Mouse (Mus musculus): ENCODE data around the gene Hdac5. TPM values are rescaled to one million over a fixed set of nuclear protein-coding genes. Genes with fewer than 3 reads are reported as not detected.
A peak's percentile ranks its signal among the peaks of the same experiment; 100 is the strongest.

Hdac5 gene
- polyA plus RNA-seq, 1 experiment from 2014 or later: 90.3 TPM

DNA sequence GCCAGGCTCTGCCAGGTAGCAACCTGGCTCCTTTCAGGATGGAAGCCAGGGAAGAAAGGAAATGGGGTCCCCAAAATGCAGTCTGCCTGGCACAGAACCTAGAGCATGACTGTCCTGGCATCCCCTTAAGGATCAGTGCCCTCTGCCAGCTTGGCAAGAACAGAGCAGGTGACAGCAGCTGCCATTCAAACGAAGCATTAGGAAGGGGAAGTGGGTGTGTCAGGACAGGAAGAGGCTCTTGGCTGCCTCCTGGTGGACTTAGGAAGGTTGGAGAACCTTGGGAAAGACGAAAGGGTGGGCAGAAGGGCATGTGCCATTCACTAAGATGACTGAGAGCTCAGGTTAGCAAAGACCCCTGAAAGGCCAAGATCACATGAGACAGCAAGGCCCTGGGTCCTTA, 20.2 kb downstream of the Hdac5 start:
- Histone ChIP-seq H3K4me3 (no peak overlapping the region), H3K36me3 (replicated peaks) (peaks cover 6% of the 10 kb centered on the region; the same call in 1 of the 2 replicates), H3K9ac (no peak overlapping the region), H3K9me3 (no peaks in the 10 kb centered on the region), H3K27me3 (replicated peaks) (no peaks in the 10 kb centered on the region), H3K4me1 (peaks cover 52% of the 10 kb centered on the region), H3K27ac (0 out of 2 replicates have a peak overlapping the region, but pooled peaks have one; percentile 4), H3K4me2 (no peak overlapping the region)
- WGBS: 38% methylated on average over 2 of the region's 2 CpGs
- no peak for ATAC-seq (replicated peaks)

- 27% methylated on average over 3 of the region's 4 CpGs for WGBS
- Histone ChIP-seq H3K9ac (no peak overlapping the region), H3K36me3 (replicated peaks) (peaks cover 12% of the 10 kb centered on the region; the same call in 1 of the 2 replicates), H3K9me3 (no peaks in the 10 kb centered on the region), H3K27me3 (replicated peaks) (no peaks in the 10 kb centered on the region), H3K4me3 (no peak overlapping the region), H3K4me1 (peaks cover 44% of the 10 kb centered on the region), H3K4me2 (no peak overlapping the region), H3K27ac (0 out of 2 replicates have a peak overlapping the region, but pooled peaks have one; percentile 56)
- ATAC-seq (replicated peaks): no peak
Observed at GRCm38 (mm10) chr11:102208846-102209245, 21.1 kb downstream of the Hdac5 start.

- H3K9me3 ChIP-seq: no peaks in the 10 kb centered on the region
- no peak overlapping the region for H3K9ac ChIP-seq
- peaks cover 40% of the 10 kb centered on the region for H3K4me1 ChIP-seq
- H3K4me3 ChIP-seq: no peak overlapping the region
- H3K4me2 ChIP-seq: no peak overlapping the region
- 23% methylated on average over 11 of the region's 11 CpGs for WGBS
- ATAC-seq (replicated peaks): no peak
- H3K36me3 ChIP-seq (replicated peaks): peaks cover 16% of the 10 kb centered on the region; the same call in 1 of the 2 replicates
- no peaks in the 10 kb centered on the region for H3K27me3 ChIP-seq (replicated peaks)
- H3K27ac ChIP-seq: peak overlapping the region; percentile 56
Observed at GRCm38 (mm10) chr11:102207825-102208777, 21.9 kb downstream of the Hdac5 start.

DNA sequence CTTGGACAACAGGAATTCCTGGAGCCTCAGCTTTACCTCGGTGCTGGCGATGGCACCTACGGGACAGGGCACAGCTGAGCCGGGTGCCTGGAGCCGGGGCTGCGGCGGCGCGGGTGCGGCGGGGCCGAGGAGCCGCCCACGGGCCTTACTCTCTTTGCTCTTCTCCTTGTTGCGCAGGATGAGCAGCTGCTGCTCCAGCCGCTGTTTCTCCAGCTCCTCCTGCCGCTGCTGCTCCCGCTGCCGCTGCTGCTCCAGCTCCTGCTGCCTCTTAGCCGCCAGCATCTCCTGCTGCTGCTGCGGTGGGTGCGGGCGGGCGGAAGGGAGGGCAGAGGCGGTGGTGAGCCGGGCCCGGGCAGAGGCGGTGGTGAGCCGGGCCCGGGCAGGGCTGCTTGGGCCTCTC, 23.5 kb downstream of the Hdac5 start:
- Histone ChIP-seq H3K4me2 (no peak overlapping the region), H3K9me3 (no peaks in the 10 kb centered on the region), H3K27me3 (replicated peaks) (no peaks in the 10 kb centered on the region), H3K4me1 (peaks cover 32% of the 10 kb centered on the region), H3K4me3 (no peak overlapping the region), H3K36me3 (replicated peaks) (peaks cover 16% of the 10 kb centered on the region; the same call in 1 of the 2 replicates), H3K27ac (no peak overlapping the region), H3K9ac (no peak overlapping the region)
- WGBS: 65% methylated on average over 30 of the region's 30 CpGs
- ATAC-seq (replicated peaks): no peak

DNA sequence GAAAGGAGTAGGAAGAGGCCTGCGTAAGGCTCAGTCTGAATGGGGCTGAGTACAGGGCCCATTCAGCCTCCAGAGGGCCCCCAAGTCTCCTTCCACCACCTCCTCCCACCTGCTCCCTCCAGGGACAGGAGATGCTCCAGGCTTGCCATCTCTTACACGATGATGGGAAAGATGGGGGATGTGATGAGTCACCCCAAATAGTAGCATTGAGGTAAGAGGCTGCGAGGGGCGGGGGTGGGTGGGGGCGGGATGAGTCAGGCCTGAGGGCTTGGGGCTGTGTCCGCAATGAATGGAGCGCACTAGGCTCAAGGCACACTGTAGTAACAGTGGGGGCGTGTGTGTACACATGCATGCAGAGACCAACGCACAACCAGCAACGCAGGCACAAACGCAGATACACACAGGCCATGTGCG, 28.6 kb downstream of the Hdac5 start:
- H3K9ac ChIP-seq: no peak overlapping the region
- H3K9me3 ChIP-seq: no peaks in the 10 kb centered on the region
- H3K4me2 ChIP-seq: no peak overlapping the region
- no peaks in the 10 kb centered on the region for H3K4me1 ChIP-seq
- H3K27ac ChIP-seq: no peak overlapping the region
- peaks cover 41% of the 10 kb centered on the region for H3K36me3 ChIP-seq (replicated peaks)
- no peak overlapping the region for H3K4me3 ChIP-seq
- no peaks in the 10 kb centered on the region for H3K27me3 ChIP-seq (replicated peaks)
- WGBS: 82% methylated on average over 12 of the region's 12 CpGs
- ATAC-seq (replicated peaks): no peak

- H3K4me3 ChIP-seq: no peak overlapping the region
- ATAC-seq (replicated peaks): no peak
- peaks cover 51% of the 10 kb centered on the region for H3K36me3 ChIP-seq (replicated peaks)
- no peaks in the 10 kb centered on the region for H3K4me1 ChIP-seq
- no peaks in the 10 kb centered on the region for H3K27me3 ChIP-seq (replicated peaks)
- H3K9ac ChIP-seq: no peak overlapping the region
- H3K9me3 ChIP-seq: no peaks in the 10 kb centered on the region
- H3K4me2 ChIP-seq: no peak overlapping the region
- WGBS: 89% methylated on average over 9 of the region's 9 CpGs
- no peak overlapping the region for H3K27ac ChIP-seq
Observed at GRCm38 (mm10) chr11:102199856-102200255, 30.1 kb downstream of the Hdac5 start.

GRCm38 (mm10) chr11:102198245-102198644, 31.7 kb downstream of the Hdac5 start:
- H3K4me3 ChIP-seq: no peak overlapping the region
- no peak overlapping the region for H3K9ac ChIP-seq
- no peak for ATAC-seq (replicated peaks)
- peaks cover 47% of the 10 kb centered on the region for H3K36me3 ChIP-seq (replicated peaks)
- no peaks in the 10 kb centered on the region for H3K4me1 ChIP-seq
- no peaks in the 10 kb centered on the region for H3K27me3 ChIP-seq (replicated peaks)
- no peak overlapping the region for H3K27ac ChIP-seq
- no peaks in the 10 kb centered on the region for H3K9me3 ChIP-seq
- no peak overlapping the region for H3K4me2 ChIP-seq
- 73% methylated on average over 6 of the region's 6 CpGs for WGBS

GRCm38 (mm10) chr11:102196018-102196797, 33.8 kb downstream of the Hdac5 start:
- H3K4me1 ChIP-seq: peaks cover 4% of the 10 kb centered on the region
- no peak overlapping the region for H3K4me3 ChIP-seq
- H3K36me3 ChIP-seq (replicated peaks): peaks cover 48% of the 10 kb centered on the region
- H3K9ac ChIP-seq: no peak overlapping the region
- no peaks in the 10 kb centered on the region for H3K27me3 ChIP-seq (replicated peaks)
- no peak overlapping the region for H3K27ac ChIP-seq
- no peaks in the 10 kb centered on the region for H3K9me3 ChIP-seq
- ATAC-seq (replicated peaks): no peak
- 88% methylated on average over 21 of the region's 21 CpGs for WGBS
- H3K4me2 ChIP-seq: no peak overlapping the region

GRCm38 (mm10) chr11:102193657-102194440, 36.1 kb downstream of the Hdac5 start:
- no peaks in the 10 kb centered on the region for H3K9me3 ChIP-seq
- H3K4me2 ChIP-seq: no peak overlapping the region
- H3K4me3 ChIP-seq: no peak overlapping the region
- peaks cover 39% of the 10 kb centered on the region for H3K36me3 ChIP-seq (replicated peaks)
- H3K27me3 ChIP-seq (replicated peaks): no peaks in the 10 kb centered on the region
- H3K9ac ChIP-seq: no peak overlapping the region
- H3K27ac ChIP-seq: no peak overlapping the region
- peaks cover 22% of the 10 kb centered on the region for H3K4me1 ChIP-seq
- ATAC-seq (replicated peaks): no peak
- 89% methylated on average over 9 of the region's 9 CpGs for WGBS

GRCm38 (mm10) chr11:102190848-102191247, 39.1 kb downstream of the Hdac5 start:
- Histone ChIP-seq H3K4me3 (peak overlapping the region; percentile 64), H3K9ac (0 out of 2 replicates have a peak overlapping the region, but pooled peaks have one; percentile 67), H3K27me3 (replicated peaks) (no peaks in the 10 kb centered on the region), H3K4me1 (peaks cover 25% of the 10 kb centered on the region), H3K27ac (no peak overlapping the region), H3K36me3 (replicated peaks) (peaks cover 18% of the 10 kb centered on the region; the same call in 1 of the 2 replicates), H3K9me3 (no peaks in the 10 kb centered on the region), H3K4me2 (peak overlapping the region; percentile 79)
- ATAC-seq (replicated peaks): no peak
- WGBS: 44% methylated on average over 4 of the region's 4 CpGs

- H3K9me3 ChIP-seq: no peaks in the 10 kb centered on the region
- H3K9ac ChIP-seq: peak within 1 kb of the TSS; percentile 67
- WGBS: 2% methylated on average over 50 of the region's 50 CpGs
- H3K27ac ChIP-seq: peak within 1 kb of the TSS; percentile 80
- H3K4me3 ChIP-seq: peak within 1 kb of the TSS; percentile 64
- peaks cover 28% of the 10 kb centered on the region for H3K4me1 ChIP-seq
- no peaks in the 10 kb centered on the region for H3K27me3 ChIP-seq (replicated peaks)
- peaks cover 7% of the 10 kb centered on the region; the same call in 1 of the 2 replicates for H3K36me3 ChIP-seq (replicated peaks)
- peak within 1 kb of the TSS; percentile 79 for H3K4me2 ChIP-seq
- peak; percentile 89 for ATAC-seq (replicated peaks)
Observed at GRCm38 (mm10) chr11:102189461-102190436, 40.2 kb downstream of the Hdac5 start, which contains the start of gene G6pc3. Gene G6pc3 (plus strand): TSS chr11:102189620.
